Mouse (Mus musculus): ENCODE data around the gene Gabpb1. TPM values are rescaled to one million over a fixed set of nuclear protein-coding genes. Genes with fewer than 3 reads are reported as not detected.

Gene Gabpb1
- polyA plus RNA-seq, 1 experiment from 2014 or later: 65.3 TPM

- no peaks in the 10 kb centered on the region for H3K9me3 ChIP-seq (replicated peaks)
- no peak overlapping the region for H3K9ac ChIP-seq
- H3K4me1 ChIP-seq: no peaks in the 10 kb centered on the region
- H3K4me3 ChIP-seq: no peak overlapping the region
- no peak overlapping the region for H3K4me2 ChIP-seq (replicated peaks)
- no peaks in the 10 kb centered on the region for H3K27me3 ChIP-seq
- no peak overlapping the region for H3K27ac ChIP-seq
- H3K36me3 ChIP-seq: no peaks in the 10 kb centered on the region
- ATAC-seq (ENCODE audit: low FRiP score): no peak
- WGBS: 76% methylated on average over 14 of the region's 14 CpGs
Measured at GRCm38 (mm10) chr2:126600533-126600932, 75.6 kb downstream of the Gabpb1 start.

- H3K27ac ChIP-seq: no peak overlapping the region
- H3K4me1 ChIP-seq: no peaks in the 10 kb centered on the region
- no peaks in the 10 kb centered on the region for H3K27me3 ChIP-seq
- no peak overlapping the region for H3K4me3 ChIP-seq
- H3K9me3 ChIP-seq (replicated peaks): no peaks in the 10 kb centered on the region
- no peak overlapping the region for H3K4me2 ChIP-seq (replicated peaks)
- no peak for ATAC-seq (ENCODE audit: low FRiP score)
- WGBS: 14% methylated on average over 3 of the region's 3 CpGs
- no peaks in the 10 kb centered on the region for H3K36me3 ChIP-seq
- H3K9ac ChIP-seq: no peak overlapping the region
Measured at GRCm38 (mm10) chr2:126599005-126599404, 77.1 kb downstream of the Gabpb1 start.

- Histone ChIP-seq H3K4me1 (no peaks in the 10 kb centered on the region), H3K9me3 (replicated peaks) (no peaks in the 10 kb centered on the region), H3K27me3 (no peaks in the 10 kb centered on the region), H3K36me3 (no peaks in the 10 kb centered on the region), H3K4me2 (replicated peaks) (no peak overlapping the region), H3K27ac (no peak overlapping the region), H3K9ac (no peak overlapping the region), H3K4me3 (no peak overlapping the region)
- no peak for ATAC-seq (ENCODE audit: low FRiP score)
- WGBS: 63% methylated on average over 2 of the region's 2 CpGs
Measured at GRCm38 (mm10) chr2:126598359-126598758, 77.8 kb downstream of the Gabpb1 start.

- H3K36me3 ChIP-seq: no peaks in the 10 kb centered on the region
- WGBS: 83% methylated on average over 20 of the region's 20 CpGs
- H3K4me3 ChIP-seq: no peak overlapping the region
- no peaks in the 10 kb centered on the region for H3K27me3 ChIP-seq
- H3K4me1 ChIP-seq: no peaks in the 10 kb centered on the region
- no peak overlapping the region for H3K4me2 ChIP-seq (replicated peaks)
- no peak for ATAC-seq (ENCODE audit: low FRiP score)
- H3K9me3 ChIP-seq (replicated peaks): no peaks in the 10 kb centered on the region
- H3K27ac ChIP-seq: no peak overlapping the region
- H3K9ac ChIP-seq: no peak overlapping the region
Measured at GRCm38 (mm10) chr2:126597279-126598241, 78.6 kb downstream of the Gabpb1 start.

- no peaks in the 10 kb centered on the region for H3K4me1 ChIP-seq
- 89% methylated on average over 7 of the region's 7 CpGs for WGBS
- H3K27me3 ChIP-seq: no peaks in the 10 kb centered on the region
- H3K4me3 ChIP-seq: no peak overlapping the region
- ATAC-seq (ENCODE audit: low FRiP score): no peak
- no peak overlapping the region for H3K4me2 ChIP-seq (replicated peaks)
- H3K9me3 ChIP-seq (replicated peaks): no peaks in the 10 kb centered on the region
- H3K9ac ChIP-seq: no peak overlapping the region
- H3K36me3 ChIP-seq: no peaks in the 10 kb centered on the region
- no peak overlapping the region for H3K27ac ChIP-seq
Measured at GRCm38 (mm10) chr2:126596347-126597072, 79.6 kb downstream of the Gabpb1 start.

- peak overlapping the region; percentile 19 for H3K4me3 ChIP-seq
- H3K4me2 ChIP-seq (replicated peaks): peak overlapping the region; percentile 56
- 39% methylated on average over 26 of the region's 26 CpGs for WGBS
Measured at GRCm38 (mm10) chr2:126593831-126594610, 82.1 kb downstream of the Gabpb1 start.

GRCm38 (mm10) chr2:126591304-126591703 lies 84.8 kb downstream of the Gabpb1 start:
- no peaks in the 10 kb centered on the region for H3K4me1 ChIP-seq
- H3K36me3 ChIP-seq: no peaks in the 10 kb centered on the region
- H3K4me2 ChIP-seq (replicated peaks): no peak overlapping the region
- H3K27me3 ChIP-seq: no peaks in the 10 kb centered on the region
- WGBS: 93% methylated on average over 4 of the region's 4 CpGs
- no peak overlapping the region for H3K4me3 ChIP-seq
- no peaks in the 10 kb centered on the region for H3K9me3 ChIP-seq (replicated peaks)
- no peak overlapping the region for H3K27ac ChIP-seq
- no peak for ATAC-seq (ENCODE audit: low FRiP score)
- no peak overlapping the region for H3K9ac ChIP-seq

More at GRCm38 (mm10) chr2:126593831-126594610, 82.1 kb downstream of the Gabpb1 start:
- Histone ChIP-seq H3K27me3 (no peaks in the 10 kb centered on the region), H3K9ac (no peak overlapping the region; the same call in 1 of the 2 replicates), H3K9me3 (replicated peaks) (no peaks in the 10 kb centered on the region), H3K36me3 (no peaks in the 10 kb centered on the region), H3K4me1 (no peaks in the 10 kb centered on the region), H3K27ac (no peak overlapping the region)
- 0 out of 2 replicates have a peak, but pooled peaks have one; percentile 26 for ATAC-seq (ENCODE audit: low FRiP score)

GRCm38 (mm10) chr2:126587468-126587867 lies 88.7 kb downstream of the Gabpb1 start:
- Histone ChIP-seq H3K36me3 (no peaks in the 10 kb centered on the region), H3K9ac (no peak overlapping the region), H3K4me1 (no peaks in the 10 kb centered on the region), H3K27me3 (no peaks in the 10 kb centered on the region), H3K4me3 (no peak overlapping the region), H3K4me2 (replicated peaks) (no peak overlapping the region), H3K9me3 (replicated peaks) (no peaks in the 10 kb centered on the region), H3K27ac (no peak overlapping the region)
- 84% methylated on average over 3 of the region's 3 CpGs for WGBS
- ATAC-seq (ENCODE audit: low FRiP score): no peak

GRCm38 (mm10) chr2:126584621-126585369 lies 91.3 kb downstream of the Gabpb1 start:
- no peaks in the 10 kb centered on the region for H3K27me3 ChIP-seq
- ATAC-seq (ENCODE audit: low FRiP score): no peak
- H3K4me3 ChIP-seq: no peak overlapping the region
- no peaks in the 10 kb centered on the region for H3K36me3 ChIP-seq
- no peaks in the 10 kb centered on the region for H3K9me3 ChIP-seq (replicated peaks)
- H3K27ac ChIP-seq: no peak overlapping the region
- H3K4me1 ChIP-seq: no peaks in the 10 kb centered on the region
- no peak overlapping the region for H3K9ac ChIP-seq
- 81% methylated on average over 8 of the region's 8 CpGs for WGBS
- no peak overlapping the region for H3K4me2 ChIP-seq (replicated peaks)

- no peaks in the 10 kb centered on the region for H3K9me3 ChIP-seq (replicated peaks)
- H3K4me2 ChIP-seq (replicated peaks): no peak overlapping the region
- no peak overlapping the region for H3K27ac ChIP-seq
- whole genome bisulfite sequencing: 75% methylated on average over 6 of the region's 6 CpGs
- no peak for ATAC-seq (ENCODE audit: low FRiP score)
- no peak overlapping the region for H3K4me3 ChIP-seq
- H3K27me3 ChIP-seq: no peaks in the 10 kb centered on the region
- no peak overlapping the region for H3K9ac ChIP-seq
- no peaks in the 10 kb centered on the region for H3K4me1 ChIP-seq
- no peaks in the 10 kb centered on the region for H3K36me3 ChIP-seq
Measured at GRCm38 (mm10) chr2:126583960-126584359, 92.2 kb downstream of the Gabpb1 start.

- Histone ChIP-seq H3K9me3 (replicated peaks) (no peaks in the 10 kb centered on the region), H3K36me3 (no peaks in the 10 kb centered on the region), H3K27me3 (no peaks in the 10 kb centered on the region), H3K27ac (no peak overlapping the region), H3K4me3 (no peak overlapping the region), H3K4me1 (no peaks in the 10 kb centered on the region), H3K4me2 (replicated peaks) (no peak overlapping the region), H3K9ac (no peak overlapping the region)
- 97% methylated on average over 1 of the region's 1 CpGs for WGBS
- no peak for ATAC-seq (ENCODE audit: low FRiP score)
Measured at GRCm38 (mm10) chr2:126579282-126579681, 96.9 kb downstream of the Gabpb1 start.

All from hindbrain, embryonic 12.5 days (tissue).